ENCODE assay signal across 8 mouse cellular contexts in the genomic region with DNA sequence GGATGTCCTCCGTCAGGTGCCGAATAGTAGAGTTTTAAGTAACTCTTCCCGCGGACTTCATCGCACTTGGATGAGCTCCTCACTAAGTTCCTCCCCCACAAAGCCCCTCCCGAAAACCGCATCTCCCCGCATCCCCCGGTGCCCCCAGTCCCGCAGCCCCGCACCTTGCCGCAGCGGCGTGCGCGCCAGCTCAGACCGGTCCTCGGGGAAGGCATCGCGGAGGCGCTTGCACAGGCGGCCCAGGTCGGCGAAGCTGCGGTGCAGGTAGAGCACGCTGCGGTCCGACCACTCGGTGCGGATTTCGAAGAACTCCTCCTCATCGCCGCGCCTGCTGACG. TPM values are rescaled to one million over a fixed set of nuclear protein-coding genes. Genes with fewer than 3 reads are reported as not detected.
DNase-seq lines count a peak whose midpoint lies in the region; ATAC-seq lines count a peak whose summit lies in the region.

No protein-coding gene starts in this region.

- H3K36me3 ChIP-seq in embryonic facial prominence, embryonic 11.5 days (replicated peaks; ENCODE audit: control insufficient read depth, insufficient read depth, low read depth, low read length): no peaks in the 10 kb centered on the region
- H3K36me3 ChIP-seq in hindbrain, embryonic 11.5 days (ENCODE audit: control insufficient read depth, insufficient read depth, low read length): no peaks in the 10 kb centered on the region
- H3K36me3 ChIP-seq in midbrain, embryonic 11.5 days (ENCODE audit: control insufficient read depth, insufficient read depth, low read length): no peaks in the 10 kb centered on the region

- peaks cover 2% of the 10 kb centered on the region; the same call in 1 of the 2 replicates for H3K4me1 ChIP-seq in embryonic facial prominence, embryonic 11.5 days (ENCODE audit: control insufficient read depth, insufficient read depth, low read length)
- H3K4me1 ChIP-seq in hindbrain, embryonic 11.5 days (replicated peaks; ENCODE audit: control insufficient read depth, insufficient read depth, low read length): peaks cover 4% of the 10 kb centered on the region; the same call in 1 of the 2 replicates
- peaks cover 13% of the 10 kb centered on the region for H3K4me1 ChIP-seq in midbrain, embryonic 11.5 days (ENCODE audit: control insufficient read depth, insufficient read depth, low read length)

- H3K27ac ChIP-seq in embryonic facial prominence, embryonic 11.5 days (replicated peaks; ENCODE audit: low read depth, low read length): no peak overlapping the region
- no peak overlapping the region for H3K27ac ChIP-seq in hindbrain, embryonic 11.5 days (ENCODE audit: low read depth, low read length)
- H3K27ac ChIP-seq in midbrain, embryonic 11.5 days (ENCODE audit: low read depth, low read length): no peak overlapping the region

- H3K27me3 ChIP-seq in embryonic facial prominence, embryonic 11.5 days (ENCODE audit: control insufficient read depth, insufficient read depth, low read length): peaks cover 14% of the 10 kb centered on the region
- H3K27me3 ChIP-seq in hindbrain, embryonic 11.5 days (ENCODE audit: control insufficient read depth, insufficient read depth, low read length): peaks cover 25% of the 10 kb centered on the region
- peaks cover 44% of the 10 kb centered on the region for H3K27me3 ChIP-seq in midbrain, embryonic 11.5 days (ENCODE audit: control insufficient read depth, insufficient read depth, low read length)

- peak; percentile 44; the same call in 1 of the 2 replicates for ATAC-seq in embryonic facial prominence, embryonic 11.5 days (replicated peaks; ENCODE audit: insufficient number of reproducible peaks, low FRiP score, low TSS enrichment, low read depth)
- peak; percentile 55 for ATAC-seq in hindbrain, embryonic 11.5 days (ENCODE audit: low FRiP score)
- peak; percentile 34; the same call in 1 of the 2 replicates for ATAC-seq in midbrain, embryonic 11.5 days (ENCODE audit: low FRiP score)
- no peak for ATAC-seq in erythroid progenitor cell, adult 5-6 weeks (replicated peaks; ENCODE audit: low FRiP score, poor library complexity, severe bottlenecking)

- under 1% methylated on average over 35 of the region's 35 CpGs for WGBS in embryonic facial prominence, embryonic 11.5 days
- under 1% methylated on average over 35 of the region's 35 CpGs for WGBS in hindbrain, embryonic 11.5 days
- WGBS in midbrain, embryonic 11.5 days: under 1% methylated on average over 33 of the region's 35 CpGs

- peak overlapping the region; percentile 95 for H3K4me2 ChIP-seq in embryonic facial prominence, embryonic 11.5 days (ENCODE audit: low read depth, low read length)
- peak overlapping the region; percentile 95 for H3K4me2 ChIP-seq in hindbrain, embryonic 11.5 days (replicated peaks; ENCODE audit: low read depth, low read length)
- peak overlapping the region; percentile 94 for H3K4me2 ChIP-seq in midbrain, embryonic 11.5 days

- peak overlapping the region; percentile 65 for H3K9ac ChIP-seq in embryonic facial prominence, embryonic 11.5 days (replicated peaks; ENCODE audit: low read length)
- H3K9ac ChIP-seq in hindbrain, embryonic 11.5 days (ENCODE audit: low read depth, low read length): peak overlapping the region; percentile 67
- H3K9ac ChIP-seq in midbrain, embryonic 11.5 days (ENCODE audit: low read length): peak overlapping the region; percentile 70

- H3K9me3 ChIP-seq in embryonic facial prominence, embryonic 11.5 days (replicated peaks; ENCODE audit: control insufficient read depth, low read length): no peaks in the 10 kb centered on the region
- no peaks in the 10 kb centered on the region for H3K9me3 ChIP-seq in hindbrain, embryonic 11.5 days (ENCODE audit: control insufficient read depth, low read length)
- no peaks in the 10 kb centered on the region for H3K9me3 ChIP-seq in midbrain, embryonic 11.5 days (ENCODE audit: control insufficient read depth, low read length)

- H3K4me3 ChIP-seq in embryonic facial prominence, embryonic 11.5 days (ENCODE audit: low read depth, low read length): peak overlapping the region; percentile 56
- peak overlapping the region; percentile 48 for H3K4me3 ChIP-seq in hindbrain, embryonic 11.5 days (ENCODE audit: low read depth, low read length)
- H3K4me3 ChIP-seq in midbrain, embryonic 11.5 days (ENCODE audit: low read depth, low read length): peak overlapping the region; percentile 53

- DNase-seq in layer of hippocampus, postnatal 14 days (ENCODE audit: low spot score in 2 of 2): peak; percentile 29 to 39
- no peak for DNase-seq in layer of hippocampus, adult 9-10 months (ENCODE audit: low spot score)
- DNase-seq in embryonic facial prominence, embryonic 11.5 days (ENCODE audit: low spot score): no peak
- no peak for DNase-seq in hindbrain, embryonic 11.5 days (ENCODE audit: low spot score)
- DNase-seq in midbrain, embryonic 11.5 days (ENCODE audit: low spot score, missing footprints): no peak
- no peak for DNase-seq in urinary bladder, postnatal 36 days (ENCODE audit: low spot score in 2 of 2)
- no peak for DNase-seq in left cerebral cortex, postnatal 14 days (ENCODE audit: low spot score in 2 of 2)

- intact Hi-C loops in left cerebral cortex, postnatal 14 days (cut with DNase I): loop anchor here (5.0 kb wide), 1 partner anchor 75 kb away; no protein-coding TSS in a partner anchor

RNA-seq across cellular contexts. Expression of gene Pxdc1, which starts 1.3 kb away (rescaled TPM):
- 10 to 100 TPM; 18.8 to 20.9 TPM for total RNA-seq in layer of hippocampus, postnatal 14 days (2021)
- 6.2 and 8.0 TPM in 2 replicates for polyA plus RNA-seq in embryonic facial prominence, embryonic 11.5 days (2014; fragmentation: Nextera tagmentation; extraction: Ambion mirVana)
- 3.5 and 4.7 TPM in 2 replicates for polyA plus RNA-seq in hindbrain, embryonic 11.5 days (2014; fragmentation: Nextera tagmentation; extraction: Ambion mirVana)
- polyA plus RNA-seq in midbrain, embryonic 11.5 days (2014; fragmentation: Nextera tagmentation; extraction: Ambion mirVana): 7.0 and 7.4 TPM in 2 replicates
- total RNA-seq in left cerebral cortex, postnatal 14 days (2021): 1 to 10 TPM; 8.0 to 8.3 TPM
- not detected in 2 replicates for total RNA-seq in erythroid progenitor cell, adult 5-6 weeks (2015; ENCODE audit: low replicate concordance)
- not detected in 2 replicates for total RNA-seq in erythroid progenitor cell, adult 5-6 weeks (2017; ENCODE audit: low replicate concordance)

Comparison
In these comparisons a context has a peak if more than half of its experiments do, and no peak if none do; other contexts are left out.
1. DNase-seq: peak in layer of hippocampus, postnatal 14 days (2 of 2); none in layer of hippocampus, adult 9-10 months (single experiment), embryonic facial prominence, embryonic 11.5 days (single experiment), hindbrain, embryonic 11.5 days (single experiment), midbrain, embryonic 11.5 days (single experiment), urinary bladder, postnatal 36 days (0 of 2) and left cerebral cortex, postnatal 14 days (0 of 2).
2. RNA of gene Pxdc1, which starts 1.3 kb away (total RNA-seq): 18.8 to 20.9 TPM in layer of hippocampus, postnatal 14 days and 8.0 to 8.3 TPM in left cerebral cortex, postnatal 14 days; not detected in erythroid progenitor cell, adult 5-6 weeks; every median in the first group is over 4 times any median in the second.
3. Peak in every context shown above with its lines, with median percentiles within 50 percentile points of each other: H3K4me2 ChIP-seq, H3K4me3 ChIP-seq and H3K9ac ChIP-seq.